Mouse (Mus musculus): ENCODE results near the gene Vwa3a.

DNA sequence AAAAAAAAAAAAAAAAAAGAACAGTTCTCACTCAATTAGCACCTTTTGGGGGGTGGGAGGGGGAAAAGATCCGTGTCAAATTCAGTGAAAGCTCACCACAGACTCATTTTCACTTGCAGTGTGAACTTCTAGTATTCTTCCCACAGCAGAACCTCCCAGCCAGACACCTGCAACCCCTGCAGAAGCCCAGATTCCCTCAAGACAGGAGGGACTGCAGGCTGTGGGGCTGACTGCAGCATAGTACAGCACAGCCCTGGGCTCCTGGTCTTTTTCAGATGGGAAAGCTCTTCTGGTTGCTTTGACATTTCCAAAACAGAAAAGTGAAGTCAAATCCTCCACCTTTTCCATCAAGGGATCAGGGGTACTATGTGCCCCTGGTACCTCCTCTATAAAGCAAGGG is 28.3 kb downstream of the Vwa3a start:
- TF ChIP-seq MAX (IDR thresholded peaks at IDR 0.05; ENCODE audit: low read depth) (no peak), POLR2A (IDR thresholded peaks at IDR 0.05; ENCODE audit: insufficient read length, low read depth) (no peak), USF1 (IDR thresholded peaks at IDR 0.05; ENCODE audit: low read depth) (no peak), POLR2AphosphoS2 (IDR thresholded peaks at IDR 0.05; ENCODE audit: insufficient read length, low read depth) (no peak), E2F4 (IDR thresholded peaks at IDR 0.05; ENCODE audit: insufficient read depth) (no peak), MYOG (IDR thresholded peaks at IDR 0.05; ENCODE audit: control insufficient read depth in 1 of 3, insufficient read depth in 1 of 3, insufficient read length in 2 of 3, low read depth in 2 of 3) (no peak), TCF3 (IDR thresholded peaks at IDR 0.05; ENCODE audit: insufficient read length, low read depth) (no peak), MYOD1 (IDR thresholded peaks at IDR 0.05; ENCODE audit: control insufficient read depth in 1 of 3, insufficient read length in 2 of 3, low read depth in 2 of 3) (no peak), REST (IDR thresholded peaks at IDR 0.05; ENCODE audit: insufficient read depth, insufficient read length) (no peak), CEBPB (IDR thresholded peaks at IDR 0.05; ENCODE audit: insufficient read depth, poor library complexity, severe bottlenecking) (no peak)

Measured in myocyte (in vitro differentiated cells).